Mouse (Mus musculus) cortical plate, adult 2 months (tissue): Measurements from ENCODE around the gene Hoxc6. TPM values are rescaled to one million over a fixed set of nuclear protein-coding genes. Genes with fewer than 3 reads are reported as not detected.

Experiments
- H3K27ac ChIP-seq: fragments of 200-500 bp; 2 replicates; pipeline ENCODE4 v1.5.1; 2012; ENCODE audit warnings: low read length, control low read depth, inconsistent platforms; ENCODE audit not compliant: insufficient read depth
- H3K4me1 ChIP-seq: fragments of 200-500 bp; 2 replicates; pipeline ENCODE4 v1.6.1; 2011; ENCODE audit warnings: low read length; ENCODE audit not compliant: control insufficient read depth, insufficient read depth
- H3K4me3 ChIP-seq: fragments of 200-500 bp; 2 replicates; pipeline ENCODE4 v1.5.1; 2011; ENCODE audit warnings: mild to moderate bottlenecking, low read length, control low read depth; ENCODE audit not compliant: insufficient read depth
- CTCF ChIP-seq: fragments of 200-500 bp; IDR thresholded peaks from 2 replicates; pipeline ENCODE4 v1.5.1; 2011; ENCODE audit warnings: mild to moderate bottlenecking, control low read depth, low read length; ENCODE audit not compliant: insufficient read depth; ENCODE audit errors: extremely low read depth
- POLR2A ChIP-seq: fragments of 200-500 bp; IDR thresholded peaks from 2 replicates; pipeline ENCODE4 v1.6.1; 2011; ENCODE audit warnings: mild to moderate bottlenecking, low read length, control low read depth; ENCODE audit not compliant: insufficient read depth; ENCODE audit errors: extremely low read depth
- polyA plus RNA-seq: library from polyadenylated mRNA; depleted of rRNA; stranded (reverse); fragments of >200 nt; gene quantifications from 2 replicates; pipeline ENCODE4 v1.2.3, GENCODE M21; 2012

The Hoxc6 gene
- polyA plus RNA-seq, 1 experiment = not detected

GRCm38 (mm10) chr15:102987124-102987833 lies 10.8 kb upstream of the Hoxc6 start:
- Histone ChIP-seq H3K4me1 (no peaks in the 10 kb centered on the region), H3K4me3 (no peak overlapping the region), H3K27ac (no peak overlapping the region)
- TF ChIP-seq CTCF (peak; percentile 92), POLR2A (no peak)

DNA sequence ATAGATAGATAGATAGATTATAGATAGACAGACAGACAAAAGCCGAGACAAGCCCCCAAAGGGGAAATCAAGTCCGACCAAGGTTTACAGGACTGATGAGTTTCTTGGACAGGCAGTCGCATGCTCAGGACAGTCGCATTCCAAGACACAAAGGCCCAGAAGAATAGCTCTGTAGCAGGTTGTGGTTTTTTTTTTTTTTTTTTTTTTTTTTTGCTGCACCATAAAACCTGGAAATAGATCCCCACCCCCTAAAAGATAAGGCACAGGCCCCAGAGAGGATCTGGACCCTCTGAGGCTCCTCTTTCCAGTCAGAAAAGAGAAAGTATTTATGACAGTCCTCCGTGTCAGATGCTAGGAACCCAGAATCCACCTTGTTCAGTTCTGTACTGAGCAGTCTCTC lies 10.0 kb upstream of the Hoxc6 start:
- no peak for TF ChIP-seq POLR2A
- no peak for TF ChIP-seq CTCF
- Histone ChIP-seq H3K4me1 (no peaks in the 10 kb centered on the region), H3K27ac (no peak overlapping the region), H3K4me3 (no peak overlapping the region)

- Histone ChIP-seq H3K4me1 (no peaks in the 10 kb centered on the region), H3K4me3 (no peak within 1 kb of the TSS), H3K27ac (no peak within 1 kb of the TSS)
- TF ChIP-seq CTCF (no peak), POLR2A (no peak)
These were observed 7.3 kb upstream of the Hoxc6 start, which contains the start of gene Hoxc8 for GRCm38 (mm10) chr15:102990461-102991397. Gene Hoxc8, plus strand, starts transcription at chr15:102990607.

GRCm38 (mm10) chr15:102991782-102992181 lies 6.3 kb upstream of the Hoxc6 start:
- Histone ChIP-seq H3K4me1 (no peaks in the 10 kb centered on the region), H3K27ac (no peak overlapping the region), H3K4me3 (no peak overlapping the region)
- TF ChIP-seq CTCF (no peak), POLR2A (no peak)

GRCm38 (mm10) chr15:102992206-102992605 lies 5.9 kb upstream of the Hoxc6 start:
- TF ChIP-seq POLR2A = no peak
- TF ChIP-seq CTCF = no peak
- Histone ChIP-seq H3K4me3 (no peak overlapping the region), H3K4me1 (no peaks in the 10 kb centered on the region), H3K27ac (no peak overlapping the region)

DNA sequence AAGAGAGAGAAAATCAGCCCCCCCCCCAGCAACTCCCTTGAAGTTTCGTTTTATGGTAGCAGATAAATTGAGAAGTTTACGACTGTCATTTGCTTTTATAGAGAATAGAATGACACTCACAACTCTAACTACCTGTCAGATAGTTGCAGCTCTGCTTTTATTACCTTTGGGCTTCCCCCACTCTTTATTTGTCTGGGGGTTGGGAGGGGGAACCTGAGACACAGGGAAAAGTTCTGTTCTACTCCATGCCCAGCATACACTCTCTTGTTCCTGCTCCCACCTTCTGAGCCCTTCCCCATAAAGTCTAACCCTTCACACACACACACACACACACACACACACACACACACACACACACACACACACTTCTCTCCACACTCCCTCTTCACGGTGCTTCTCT lies 5.2 kb upstream of the Hoxc6 start:
- no peak overlapping the region for H3K27ac ChIP-seq
- no peaks in the 10 kb centered on the region for H3K4me1 ChIP-seq
- no peak overlapping the region for H3K4me3 ChIP-seq
- TF ChIP-seq POLR2A (no peak), CTCF (no peak)

- H3K27ac ChIP-seq = no peak overlapping the region
- H3K4me3 ChIP-seq = no peak overlapping the region
- no peaks in the 10 kb centered on the region for H3K4me1 ChIP-seq
- TF ChIP-seq CTCF (no peak), POLR2A (no peak)
These were observed 1.5 kb upstream of the Hoxc6 start for GRCm38 (mm10) chr15:102996548-102996947.

- H3K27ac ChIP-seq = no peak overlapping the region
- no peaks in the 10 kb centered on the region for H3K4me1 ChIP-seq
- H3K4me3 ChIP-seq = no peak overlapping the region
- TF ChIP-seq CTCF (no peak), POLR2A (no peak)
These were observed 626 bp upstream of the Hoxc6 start for GRCm38 (mm10) chr15:102997431-102997830.

DNA sequence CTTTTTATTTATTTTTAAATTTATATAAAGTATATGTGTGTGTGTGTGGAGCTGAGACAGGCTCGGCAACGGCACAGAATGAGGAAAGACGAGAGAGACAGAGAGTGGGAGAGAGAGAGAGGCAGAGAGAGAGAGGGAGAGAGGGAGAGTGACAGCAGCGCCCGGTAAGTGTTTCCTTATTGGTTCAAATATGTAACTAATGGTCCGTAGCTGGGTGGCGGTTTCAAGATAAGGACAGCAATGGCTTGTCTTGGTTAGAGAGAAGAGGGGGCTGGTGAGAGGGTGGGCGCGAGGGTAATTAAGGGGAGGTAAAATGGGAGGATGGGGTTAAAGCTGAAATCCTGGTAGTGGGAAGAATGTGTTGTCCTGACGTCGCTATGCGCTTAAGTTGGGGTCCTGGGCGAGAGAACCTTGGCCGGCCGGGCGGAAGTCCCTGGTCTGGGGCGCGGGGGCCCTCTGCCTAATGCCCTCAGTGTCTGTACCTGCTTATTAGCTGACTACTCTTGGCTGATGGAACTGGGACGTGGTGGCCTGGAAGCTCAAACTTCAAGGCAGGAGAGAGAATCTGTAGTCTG lies 638 bp downstream of the Hoxc6 start:
- no peak for TF ChIP-seq POLR2A
- no peak for TF ChIP-seq CTCF
- Histone ChIP-seq H3K4me1 (no peaks in the 10 kb centered on the region), H3K4me3 (0 out of 2 replicates have a peak overlapping the region, but pooled peaks have one; percentile 13), H3K27ac (no peak overlapping the region)
